Mouse (Mus musculus): ENCODE data around the gene Jak1.
"Not testable (repeated sequence)": the region's sequence is repeated elsewhere in the genome, so short reads cannot be mapped to it uniquely, and the experiment has no call there.

Gene Jak1

DNA sequence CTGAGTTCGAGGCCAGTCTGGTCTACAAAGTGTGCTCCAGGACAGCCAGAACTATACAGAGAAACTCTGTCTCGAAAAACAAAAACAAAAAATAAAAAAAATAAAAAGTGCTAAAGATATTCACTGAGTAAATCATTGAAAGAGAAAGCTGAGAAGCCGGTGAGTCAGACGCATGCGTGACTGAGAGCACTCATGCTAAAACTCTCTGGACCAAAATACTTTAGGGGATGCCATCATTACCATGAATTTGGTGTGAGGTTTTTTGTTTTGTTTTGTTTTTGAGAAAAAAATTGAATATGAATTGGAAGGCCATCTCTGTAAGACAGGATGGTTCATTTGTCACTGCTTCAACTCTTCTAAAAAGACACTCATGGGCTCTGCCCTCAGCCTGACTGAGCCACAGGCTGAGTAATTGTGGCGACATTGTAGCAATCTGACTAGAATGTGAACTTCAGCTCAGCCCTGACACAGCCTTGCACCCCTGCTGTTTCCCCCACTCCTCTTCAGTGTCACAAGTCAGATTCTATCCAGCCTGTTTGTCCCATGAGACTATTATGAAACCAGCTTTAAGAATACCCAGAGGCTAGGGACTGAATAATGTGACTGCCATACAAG, 11.5 kb upstream of the Jak1 start:
- DNase-seq (ENCODE audit: low spot score) = no peak

DNA sequence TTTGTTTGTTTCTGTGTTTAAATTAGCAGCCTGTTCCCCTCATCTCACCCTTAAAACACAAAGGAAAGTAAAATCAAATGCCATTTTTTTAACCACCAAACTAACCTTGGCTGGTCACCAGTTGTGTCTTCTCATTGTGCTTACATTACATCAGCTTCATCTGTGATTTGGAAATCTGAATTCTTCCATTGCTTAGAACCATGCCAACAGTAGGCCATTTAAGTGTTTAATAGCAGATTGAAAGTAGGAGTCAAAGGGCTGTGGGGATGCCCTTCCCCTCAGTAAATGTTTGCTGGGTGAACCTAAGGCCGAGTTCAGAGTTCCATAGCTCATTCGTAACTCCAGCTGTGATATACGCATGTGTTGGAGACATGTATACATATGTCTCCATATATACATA, 10.8 kb upstream of the Jak1 start:
- DNase-seq (ENCODE audit: low spot score) = no peak

DNA sequence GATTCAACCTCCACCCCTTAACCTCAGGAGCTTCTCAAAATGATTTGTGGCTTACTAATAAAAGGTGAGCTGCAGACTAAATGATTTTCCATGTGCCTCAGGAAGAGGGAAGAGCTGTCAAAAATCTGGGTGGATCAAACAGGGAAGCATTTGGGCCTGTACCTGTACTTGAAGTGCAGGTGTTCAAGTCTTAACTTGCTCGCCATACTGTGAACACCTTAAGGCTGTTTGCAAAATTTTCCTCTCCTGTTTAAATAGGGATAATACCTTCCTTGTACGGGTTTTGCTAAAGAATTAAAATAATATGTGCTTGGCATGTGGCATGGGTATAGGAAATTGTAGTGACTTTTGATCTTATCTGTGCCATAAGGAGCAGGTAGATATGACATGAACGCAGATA, 5.7 kb upstream of the Jak1 start:
- DNase-seq (ENCODE audit: low spot score) = no peak

DNA sequence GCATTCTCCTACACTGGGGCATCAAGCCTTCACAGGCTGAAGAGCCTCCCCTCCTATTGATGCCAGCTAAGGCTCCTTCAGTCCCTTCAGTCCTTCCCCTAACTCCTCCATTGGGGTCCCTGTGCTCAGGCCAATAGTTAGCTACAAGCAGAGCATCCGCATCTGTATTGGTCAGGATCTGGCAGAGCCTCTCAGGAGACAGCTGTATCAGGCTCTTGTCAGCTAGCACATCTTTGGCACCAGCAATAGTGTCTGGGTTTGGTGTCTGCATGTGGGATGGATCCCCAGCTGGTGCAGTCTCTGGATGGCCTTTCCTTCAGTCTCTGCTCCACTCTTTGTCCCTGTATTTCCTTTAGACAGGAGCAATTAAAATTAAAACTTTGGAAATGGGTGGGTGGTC, 3.4 kb upstream of the Jak1 start:
- DNase-seq (ENCODE audit: low spot score) = not testable (repeated sequence)

DNA sequence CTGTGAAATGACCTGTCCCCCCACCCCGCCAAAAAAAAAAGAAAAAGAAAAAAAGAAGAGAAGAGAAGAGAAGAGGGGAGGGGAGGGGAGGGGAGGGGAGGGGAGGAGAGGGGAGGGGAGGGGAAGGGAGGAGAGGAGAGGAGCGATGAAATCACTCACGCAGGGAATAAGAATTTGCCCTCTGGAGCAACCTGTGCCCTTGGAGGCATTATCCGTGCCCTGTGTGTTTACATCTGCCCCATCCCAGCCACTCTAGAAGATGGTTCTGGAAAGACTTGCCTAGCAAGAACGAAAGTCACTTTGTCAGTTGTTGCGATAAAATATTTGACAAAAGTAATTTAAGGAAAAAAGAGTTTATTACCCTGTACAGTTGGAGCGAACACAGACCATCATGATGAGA, 441 bp upstream of the Jak1 start:
- DNase-seq (ENCODE audit: low spot score) = no peak

DNA sequence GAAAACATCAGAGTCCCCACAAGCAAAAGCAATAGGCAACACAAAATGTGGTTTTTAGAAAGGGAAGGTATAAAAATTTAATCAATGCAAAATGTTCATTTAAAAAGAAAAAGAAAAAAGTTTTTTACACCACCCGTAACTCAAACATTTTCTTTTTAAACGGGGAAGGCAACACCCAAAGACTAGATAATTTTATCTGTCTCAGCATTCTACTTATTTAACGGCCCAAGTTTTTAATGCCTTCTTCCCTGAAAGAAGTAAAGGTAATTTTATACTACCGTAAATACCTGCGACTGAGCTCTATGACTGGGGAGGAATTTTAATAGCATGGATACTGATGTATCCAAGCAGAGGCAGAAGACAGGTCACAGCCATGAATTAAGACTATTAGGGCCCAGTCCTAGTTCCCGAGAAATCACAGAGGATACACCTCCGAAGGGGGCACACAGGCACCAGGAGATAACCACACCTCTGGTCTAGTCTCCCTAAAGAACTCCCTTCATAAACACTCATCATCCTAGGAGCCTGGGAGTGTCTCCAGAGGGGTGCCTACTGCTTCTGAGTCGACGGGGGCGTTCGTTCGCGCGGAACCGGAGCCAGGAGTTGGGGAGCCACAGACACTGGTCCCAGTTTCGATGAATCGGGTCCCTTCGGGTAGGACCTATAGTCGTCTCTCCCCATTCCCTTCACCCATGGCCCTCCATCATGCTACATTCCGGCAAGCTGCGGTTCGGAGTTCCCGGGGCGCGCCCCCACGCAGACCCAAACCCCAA, 928 bp downstream of the Jak1 start:
- DNase-seq (ENCODE audit: low spot score) = no peak

DNA sequence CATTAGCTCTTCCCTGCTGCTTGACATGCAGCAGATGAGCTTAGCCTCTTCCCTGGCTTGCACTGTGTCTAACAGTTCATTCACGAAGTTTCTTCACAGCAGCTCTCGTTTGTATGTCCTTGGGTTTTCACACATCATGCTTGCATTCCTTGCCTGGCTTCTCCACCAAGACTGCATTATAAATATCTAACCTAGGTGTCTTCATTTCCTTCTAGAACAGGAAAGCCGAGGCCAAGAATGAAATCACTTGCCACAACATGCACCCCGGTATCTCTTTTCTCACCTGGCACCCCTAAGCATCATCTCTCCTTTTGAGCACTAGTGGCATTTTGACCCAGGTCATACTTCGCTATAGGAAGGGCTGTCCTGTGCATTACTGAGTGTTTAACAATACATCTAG, 3.5 kb downstream of the Jak1 start:
- DNase-seq (ENCODE audit: low spot score) = no peak

DNA sequence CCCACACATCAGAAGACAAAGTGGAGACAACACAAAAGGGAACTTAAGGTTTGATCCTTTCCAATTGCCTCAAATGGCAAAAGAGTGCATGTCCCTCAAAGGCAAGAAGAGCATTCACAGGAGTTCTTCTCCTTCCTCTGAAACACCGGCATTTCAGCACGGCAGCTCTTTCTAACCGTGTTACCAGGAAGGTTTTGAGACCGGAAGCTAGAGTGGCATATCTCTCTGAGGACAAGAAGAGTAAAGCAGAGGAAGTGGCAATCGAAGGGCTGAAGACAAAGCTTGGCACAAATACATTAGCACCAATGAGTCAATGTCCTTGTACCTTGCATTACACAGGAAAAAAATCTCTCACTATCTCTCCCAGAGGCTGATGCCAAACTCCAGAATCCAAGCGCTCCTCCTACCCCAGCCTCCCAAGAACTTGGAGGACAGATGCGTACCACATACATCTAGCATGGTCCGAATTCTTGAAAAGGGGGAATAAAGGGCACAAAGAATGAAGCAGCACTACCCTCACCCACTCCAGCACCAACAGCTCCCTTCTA, 4.3 kb downstream of the Jak1 start:
- DNase-seq (ENCODE audit: low spot score) = no peak

DNA sequence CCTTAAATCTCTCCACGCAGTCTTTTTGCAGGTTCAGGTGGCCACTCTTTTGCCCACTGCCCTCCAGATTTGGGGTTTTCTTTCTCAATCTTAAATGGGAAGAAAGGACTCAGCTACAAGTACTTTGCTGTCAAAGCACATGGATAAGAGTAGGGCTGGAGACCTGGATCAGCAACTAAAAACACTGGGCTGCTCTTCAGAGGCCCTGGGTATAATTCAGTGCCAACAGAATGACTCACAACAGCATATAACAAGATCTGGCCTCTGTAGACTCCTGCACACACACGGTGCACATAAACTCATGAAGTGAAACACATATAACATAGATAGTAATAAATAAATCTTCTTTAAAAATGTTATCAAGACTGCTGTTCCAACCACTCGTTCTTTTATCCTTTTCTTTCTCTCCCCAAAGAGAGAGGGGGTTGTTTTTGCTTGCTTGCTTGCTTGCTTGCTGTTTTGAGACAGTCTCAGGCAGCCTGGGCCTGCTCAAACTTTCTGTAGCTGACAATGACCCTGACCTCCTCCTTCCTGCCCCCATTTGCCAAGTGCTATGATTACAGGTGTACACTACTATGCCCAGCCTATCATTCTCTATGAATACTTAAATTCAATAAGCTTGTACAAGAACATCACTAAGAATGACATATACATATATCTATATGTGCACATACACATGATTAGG, 8.4 kb downstream of the Jak1 start:
- DNase-seq (ENCODE audit: low spot score) = no peak

DNA sequence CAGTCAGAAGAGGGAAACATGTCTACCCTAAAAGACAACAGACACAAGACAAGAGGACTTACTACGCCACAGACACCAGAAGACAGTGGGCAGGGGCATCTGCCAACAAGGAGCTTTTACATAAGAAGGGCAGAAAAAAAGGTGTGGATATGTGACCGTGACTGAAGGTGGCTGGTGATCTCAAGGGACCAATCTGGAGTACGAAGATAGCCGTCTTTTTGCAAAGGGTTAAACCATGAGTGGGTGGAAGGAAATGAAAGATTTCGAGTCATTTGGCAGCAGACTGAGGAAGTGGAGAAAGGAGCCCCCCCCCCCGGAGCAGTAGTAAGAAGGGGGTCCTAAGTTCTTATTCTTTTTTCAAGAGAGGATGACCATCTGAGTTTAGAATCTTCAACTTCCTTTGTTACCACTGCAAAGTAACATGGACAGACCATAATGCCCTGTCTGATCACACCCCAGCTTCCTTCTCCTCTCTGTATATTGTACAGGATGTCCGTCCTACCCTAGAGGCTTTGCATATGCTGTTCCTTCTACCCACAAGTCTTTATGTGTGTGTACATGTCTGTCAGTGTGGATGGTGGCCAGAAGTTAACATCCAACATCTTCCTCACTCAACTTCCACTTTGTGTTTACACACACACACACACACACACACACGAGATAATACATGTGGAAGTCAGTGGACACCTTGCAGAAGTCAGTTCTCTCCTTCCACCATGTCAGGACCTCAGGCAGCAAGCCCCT, 10.3 kb downstream of the Jak1 start:
- DNase-seq (ENCODE audit: low spot score) = no peak

DNA sequence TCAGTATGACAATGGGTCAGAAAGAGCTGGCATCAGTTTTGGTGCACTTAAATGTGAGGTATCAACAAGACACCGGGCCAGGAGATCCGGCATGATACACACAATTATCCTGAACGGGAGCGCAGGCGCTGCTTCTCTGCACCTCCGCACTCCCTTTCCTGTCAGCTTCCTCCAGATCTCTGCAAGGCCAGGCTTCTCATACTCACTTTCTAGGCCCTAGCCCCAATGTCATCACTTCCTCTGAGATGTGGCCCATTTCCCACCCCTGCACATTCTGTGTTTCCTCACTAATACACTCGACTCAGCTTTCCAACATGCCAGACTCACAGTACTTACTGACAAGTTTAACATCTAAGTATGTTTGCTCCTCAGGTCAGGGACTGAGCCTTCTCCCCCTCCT, 11.1 kb downstream of the Jak1 start:
- DNase-seq (ENCODE audit: low spot score) = no peak

DNA sequence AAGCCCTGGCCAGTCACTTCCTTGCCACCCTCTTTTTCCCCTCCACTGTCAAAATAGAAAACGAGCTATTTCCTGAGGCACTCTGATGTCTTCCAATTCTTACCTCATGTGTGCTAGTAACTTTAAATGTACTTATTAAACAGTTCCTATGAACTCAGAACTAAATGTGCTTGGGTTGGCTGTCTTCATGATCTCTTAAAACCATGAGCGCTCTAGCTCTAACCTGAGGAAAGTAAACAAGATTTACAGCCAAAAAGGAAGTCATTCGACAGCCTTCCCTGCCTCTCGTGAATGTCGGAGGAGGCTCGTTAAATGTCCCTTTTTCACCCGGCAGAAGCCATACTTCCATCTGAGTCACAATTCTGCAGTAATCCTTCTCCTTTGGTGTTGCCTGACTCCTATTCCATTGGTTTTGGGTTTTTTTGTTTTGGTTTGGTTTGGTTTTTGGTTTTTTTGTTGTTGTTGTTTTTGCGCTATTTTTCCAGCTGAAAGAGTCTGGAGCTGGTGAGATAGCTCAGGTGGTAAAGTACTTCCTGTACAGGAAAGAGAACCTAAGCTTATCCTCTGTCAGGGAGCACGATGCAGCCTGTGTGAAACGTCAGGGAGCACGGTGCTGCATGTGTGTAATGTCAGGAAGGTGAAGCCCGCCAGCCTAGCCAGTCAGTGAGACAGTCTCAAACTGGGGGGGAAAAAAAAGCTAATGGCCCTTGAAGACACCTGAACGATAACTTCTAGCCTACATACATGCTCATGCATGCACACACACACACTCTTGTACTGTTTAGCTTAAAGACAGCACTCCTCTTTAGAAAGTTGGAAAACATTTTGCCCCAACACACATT, 12.1 kb downstream of the Jak1 start:
- DNase-seq (ENCODE audit: low spot score) = no peak

DNA sequence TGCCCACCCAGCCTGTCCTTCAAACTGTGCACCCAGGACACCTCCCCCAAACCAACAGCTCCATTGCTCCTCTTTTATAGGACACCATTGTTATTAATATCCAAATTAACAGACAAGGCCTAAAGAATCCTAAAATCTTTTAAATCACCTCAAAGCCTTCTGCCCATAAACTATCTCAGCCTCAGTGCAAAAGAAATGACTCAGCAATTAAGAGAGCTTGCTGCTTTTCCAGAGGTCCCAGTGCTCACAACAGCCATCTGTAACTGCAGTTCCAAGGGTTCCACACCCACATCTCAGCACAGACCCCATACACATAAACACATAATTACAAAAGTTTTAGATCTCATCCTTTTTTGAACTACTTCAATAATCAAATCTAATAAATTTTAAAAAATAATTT, 13.1 kb downstream of the Jak1 start:
- DNase-seq (ENCODE audit: low spot score) = no peak

DNA sequence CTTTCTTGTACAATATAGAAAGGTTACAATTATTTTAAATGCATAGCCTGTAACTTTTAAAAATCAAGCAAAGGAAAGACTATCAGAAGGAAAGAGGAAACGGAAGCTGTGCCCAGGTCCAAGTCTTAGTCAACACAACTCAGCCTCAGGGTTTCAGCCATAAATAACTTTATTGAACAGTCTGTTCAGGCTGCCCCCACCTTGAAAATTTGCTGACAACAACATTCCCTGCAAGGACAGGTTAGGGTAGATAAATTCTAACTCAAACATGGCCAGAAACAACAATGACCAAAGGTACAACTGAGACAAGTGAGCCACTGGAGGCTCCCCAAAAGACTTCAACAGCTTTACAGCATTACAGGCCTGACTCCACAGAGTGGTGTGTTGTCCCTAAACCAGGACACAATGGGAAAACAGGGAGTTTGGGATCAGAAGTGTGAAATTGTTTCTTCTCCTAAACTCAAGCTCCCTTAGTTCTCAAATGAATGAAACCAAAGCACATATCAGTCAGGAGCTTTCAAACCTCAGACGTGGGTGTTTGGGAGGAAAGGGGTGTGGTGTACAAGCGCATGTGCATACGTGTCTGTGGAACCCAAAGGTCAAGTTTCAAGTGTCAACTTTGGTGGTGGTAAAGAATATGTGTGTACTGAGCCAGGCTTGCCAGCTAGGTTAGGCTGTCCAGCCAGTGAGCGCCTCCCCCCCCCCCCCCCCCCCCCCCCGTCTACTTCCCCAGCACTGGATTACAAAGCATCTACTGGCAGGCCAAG, 14.9 kb downstream of the Jak1 start:
- no peak for DNase-seq (ENCODE audit: low spot score)

DNA sequence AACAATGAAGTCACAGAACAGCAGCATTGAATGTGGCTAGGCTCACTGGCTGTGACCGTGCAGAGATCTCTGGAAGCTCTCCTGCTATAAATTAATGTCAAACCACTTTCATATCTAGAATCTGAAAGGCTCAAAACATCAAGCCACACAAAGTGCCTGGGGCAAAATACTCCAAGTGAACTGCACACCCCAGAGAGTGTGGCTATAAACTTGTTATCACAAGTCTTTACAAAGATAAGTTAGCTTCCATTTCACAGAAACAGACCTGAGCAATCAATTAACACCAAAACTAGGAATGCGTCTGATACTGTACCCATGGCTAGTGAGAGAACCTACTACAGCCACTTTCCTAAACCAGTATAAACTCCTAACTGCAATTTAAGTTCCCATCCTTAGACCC, 17.7 kb downstream of the Jak1 start:
- no peak for DNase-seq (ENCODE audit: low spot score)

DNA sequence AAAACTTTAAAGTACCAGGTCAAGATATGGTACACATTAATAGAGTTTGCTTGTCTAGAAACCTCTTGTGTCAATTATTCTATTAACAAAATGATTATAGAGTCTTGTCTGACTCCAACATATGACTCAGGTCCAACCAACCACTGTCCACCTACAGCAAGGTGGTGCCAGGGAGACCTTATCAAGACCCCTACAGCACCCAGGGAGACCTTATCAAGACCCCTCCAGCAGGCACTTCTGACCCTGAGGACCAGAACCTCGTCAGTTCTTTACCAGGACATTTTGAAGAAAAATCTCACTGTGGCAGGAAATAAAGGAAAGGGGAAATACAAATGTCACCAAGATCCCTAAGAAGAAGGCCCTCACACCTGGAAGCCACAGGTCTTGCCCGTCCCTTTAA, 18.5 kb downstream of the Jak1 start:
- DNase-seq (ENCODE audit: low spot score) = no peak

DNA sequence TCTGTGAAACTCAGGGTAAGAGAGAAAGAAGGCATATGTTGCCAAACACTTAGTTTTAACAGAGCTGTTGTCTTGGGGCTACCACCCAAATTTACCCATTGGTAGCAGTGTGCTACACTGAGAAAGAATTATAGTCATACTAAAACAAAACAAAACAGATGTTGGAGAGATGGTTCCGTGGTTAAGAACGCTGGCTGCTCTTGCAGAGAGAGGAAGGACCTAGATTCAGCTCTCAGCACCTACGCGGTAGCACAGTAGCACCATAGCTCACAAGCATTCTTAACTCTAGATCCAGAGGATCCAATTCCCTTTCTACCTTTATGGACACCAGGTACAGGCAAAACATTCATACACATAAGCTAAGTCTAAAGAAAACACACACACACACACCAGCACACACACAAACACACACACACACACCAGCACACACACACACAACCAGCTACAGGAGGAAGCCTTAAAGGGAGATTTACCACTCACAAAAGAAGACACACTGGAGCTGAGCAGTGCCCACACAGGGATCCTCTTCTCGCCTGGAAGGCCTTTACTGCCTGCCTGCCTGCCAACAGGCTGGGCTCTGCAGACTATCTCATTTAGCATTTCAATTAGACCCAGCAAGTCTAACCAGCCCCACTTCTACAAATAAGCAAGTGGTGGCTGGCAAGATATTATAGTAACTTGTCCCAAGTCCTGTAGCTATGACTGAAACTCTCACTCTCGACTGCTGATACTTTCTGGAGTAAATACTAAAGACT, 20.6 kb downstream of the Jak1 start:
- DNase-seq (ENCODE audit: low spot score) = no peak

DNA sequence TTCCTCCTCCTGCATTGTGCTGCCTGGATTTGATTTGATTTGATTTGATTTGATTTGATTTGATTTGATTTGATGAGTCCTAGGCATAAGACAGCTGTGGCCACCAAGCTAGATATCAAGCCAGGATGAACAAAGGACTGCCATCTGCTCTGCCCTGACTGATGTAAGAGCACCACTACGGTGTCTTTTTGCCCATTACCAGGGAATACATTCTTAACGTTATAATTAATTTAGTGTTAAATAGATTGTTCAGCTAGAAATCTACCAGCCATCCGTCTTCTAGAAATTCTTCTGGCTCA, 24.3 kb downstream of the Jak1 start:
- DNase-seq (ENCODE audit: low spot score) = no peak

DNA sequence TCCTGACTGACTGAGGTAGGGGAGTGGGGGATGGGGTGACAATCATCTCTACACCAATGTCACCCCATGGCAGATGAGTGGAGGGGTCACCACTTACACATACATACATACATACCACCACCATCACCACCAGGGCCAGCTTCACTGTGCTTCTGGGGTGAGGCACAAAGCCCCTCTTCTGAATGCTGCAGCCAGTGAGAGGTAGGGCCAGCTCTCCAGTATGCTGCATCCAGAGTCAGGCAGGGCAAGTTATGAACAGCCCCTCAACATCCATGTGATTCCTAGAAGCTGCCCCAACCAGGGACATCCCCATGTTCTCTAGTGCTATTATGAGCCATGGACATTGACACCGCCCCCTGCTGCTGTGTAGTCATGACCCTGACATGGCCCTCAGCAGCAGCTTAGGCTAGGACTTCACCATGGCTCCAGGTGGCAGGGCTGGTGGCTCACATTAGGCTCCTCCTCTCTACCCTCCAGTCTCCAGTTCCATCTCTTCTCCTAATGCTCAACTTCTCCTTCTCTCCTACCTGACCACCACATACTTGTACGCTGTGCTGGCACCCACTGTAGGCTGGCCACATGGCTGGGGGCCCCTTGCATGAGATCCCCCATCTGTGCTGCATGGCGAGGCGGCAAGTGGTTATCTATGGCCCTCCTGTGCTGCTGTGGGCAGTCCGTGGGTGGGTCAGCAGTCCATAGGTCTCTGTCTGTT, 24.8 kb downstream of the Jak1 start:
- no peak for DNase-seq (ENCODE audit: low spot score)

All from layer of hippocampus, adult 11-12 months (tissue).